Mouse (Mus musculus): ENCODE results near the gene Slc5a2.

- TF ChIP-seq NELFE (IDR thresholded peaks at IDR 0.05; ENCODE audit: low read depth, low read length) (no peak), CTCF (conservative IDR thresholded peaks at IDR 0.05 in 1 of 2, IDR thresholded peaks at IDR 0.05 in 1 of 2; ENCODE audit: low read depth in 2 of 2, low read length in 2 of 2) (no peak), EP300 (IDR thresholded peaks at IDR 0.05; ENCODE audit: low read length) (no peak), POLR2A (IDR thresholded peaks at IDR 0.05; ENCODE audit: low read depth, low read length) (no peak), E2F4 (IDR thresholded peaks at IDR 0.05; ENCODE audit: insufficient replicate concordance, low read depth, low read length) (no peak), ELF1 (IDR thresholded peaks at IDR 0.05; ENCODE audit: low read depth, low read length) (no peak), JUND (conservative IDR thresholded peaks at IDR 0.05; ENCODE audit: low read depth, low read length) (no peak), USF1 (IDR thresholded peaks at IDR 0.05; ENCODE audit: low read depth, low read length) (no peak), CHD2 (IDR thresholded peaks at IDR 0.05; ENCODE audit: low read length) (no peak), IRF4 (IDR thresholded peaks at IDR 0.05; ENCODE audit: low read depth, low read length) (no peak), POLR2AphosphoS2 (IDR thresholded peaks at IDR 0.05; ENCODE audit: low read depth, low read length) (no peak), MAZ (IDR thresholded peaks at IDR 0.05; ENCODE audit: low read depth, low read length) (no peak), UBTF (IDR thresholded peaks at IDR 0.05; ENCODE audit: low read depth, low read length) (no peak), SIN3A (IDR thresholded peaks at IDR 0.05; ENCODE audit: low read length) (peak; percentile 89)
These were observed 33.7 kb upstream of the Slc5a2 start for GRCm38 (mm10) chr7:128231741-128232140.
